ENCODE assay signal across 25 mouse cellular contexts in genomic region chr12:74452375-74453090, GRCm38 (mm10).
DNase-seq lines count a peak whose midpoint lies in the region; ATAC-seq and TF ChIP-seq lines count a peak whose summit lies in the region.
"Had no signal": no experiment of that assay in that cellular context is flagged by ENCODE, and none has a peak within 500 bp of the region (broad histone marks: within the 10 kb centered on the region; RNA-seq: fewer than 3 reads in every experiment).

No protein-coding gene starts in this region.

- TF ChIP-seq CTCF in CH12.LX (conservative IDR thresholded peaks at IDR 0.05 in 1 of 2, IDR thresholded peaks at IDR 0.05 in 1 of 2; ENCODE audit: low read depth in 2 of 2, low read length in 2 of 2): no peak
- no peak for TF ChIP-seq CTCF in brain, embryonic 14.5 days (IDR thresholded peaks at IDR 0.05; ENCODE audit: borderline replicate concordance, extremely low read depth, insufficient read depth, insufficient read length)

- in situ Hi-C loops in CH12.LX (cut with MboI; ENCODE audit: low pct_ligation_motif_present, low pct_unique_long_range_greater_than_20kb, low sequenced_read_pairs): no loop called here

- H3K4me1 ChIP-seq in forebrain, embryonic 13.5 days: peaks cover 20% of the 10 kb centered on the region
- H3K4me1 ChIP-seq in forebrain, embryonic 11.5 days (replicated peaks; ENCODE audit: control insufficient read depth, insufficient read depth, low read length): no peaks in the 10 kb centered on the region
- H3K4me1 ChIP-seq in CH12.LX (ENCODE audit: control insufficient read depth in 1 of 2, insufficient read depth in 2 of 2): no peaks in the 10 kb centered on the region
- H3K4me1 ChIP-seq in forebrain, embryonic 16.5 days (replicated peaks; ENCODE audit: control insufficient read depth, insufficient read depth, low read length): peaks cover 8% of the 10 kb centered on the region; the same call in 1 of the 2 replicates
- H3K4me1 ChIP-seq: hindbrain, embryonic 15.5 days; liver, embryonic 12.5 days had no signal

- H3K4me2 ChIP-seq in forebrain, embryonic 13.5 days: no peak overlapping the region
- no peak overlapping the region for H3K4me2 ChIP-seq in forebrain, embryonic 11.5 days (ENCODE audit: low read depth, low read length, severe bottlenecking)
- no peak overlapping the region for H3K4me2 ChIP-seq in CH12.LX (ENCODE audit: insufficient read depth, low read depth, poor library complexity, severe bottlenecking)
- H3K4me2 ChIP-seq in forebrain, embryonic 16.5 days (ENCODE audit: low read length): no peak overlapping the region
- H3K4me2 ChIP-seq: embryonic facial prominence, embryonic 15.5 days; hindbrain, embryonic 15.5 days; liver, embryonic 12.5 days; midbrain, embryonic 11.5 days; neural tube, embryonic 15.5 days had no signal

- TF ChIP-seq EP300 in CH12.LX (IDR thresholded peaks at IDR 0.05; ENCODE audit: low read length): no peak

- TF ChIP-seq RAD21 in CH12.LX (IDR thresholded peaks at IDR 0.05; ENCODE audit: low read depth, low read length): no peak

- dilution Hi-C loops in CH12.LX (cut with MboI; ENCODE audit: extremely low pct_ligation_motif_present, extremely low pct_unique_long_range_greater_than_20kb, low sequenced_read_pairs): no loop called here

- H3K9ac ChIP-seq in forebrain, embryonic 13.5 days: no peak overlapping the region
- H3K9ac ChIP-seq in forebrain, embryonic 11.5 days (ENCODE audit: low read length): no peak overlapping the region
- H3K9ac ChIP-seq in CH12.LX (ENCODE audit: insufficient read depth, low read depth): no peak overlapping the region
- H3K9ac ChIP-seq in forebrain, embryonic 16.5 days (replicated peaks; ENCODE audit: low read depth, low read length): no peak overlapping the region
- H3K9ac ChIP-seq: embryonic facial prominence, embryonic 15.5 days; hindbrain, embryonic 15.5 days; liver, embryonic 12.5 days; liver, postnatal 0 days; neural tube, embryonic 15.5 days had no signal

- peak; percentile 89 for ATAC-seq in forebrain, embryonic 13.5 days
- ATAC-seq in forebrain, embryonic 11.5 days (replicated peaks; ENCODE audit: low FRiP score): no peak
- ATAC-seq in forebrain, embryonic 16.5 days: peak; percentile 86
- ATAC-seq: inflammation-experienced regulatory T-cells, adult 6 months; liver, embryonic 12.5 days; liver, postnatal 0 days had no signal

- no peak overlapping the region for H3K27ac ChIP-seq in forebrain, embryonic 13.5 days
- H3K27ac ChIP-seq in forebrain, embryonic 11.5 days (ENCODE audit: low read depth, low read length): no peak overlapping the region
- H3K27ac ChIP-seq in CH12.LX (ENCODE audit: insufficient read depth, low read depth): no peak overlapping the region
- no peak overlapping the region for H3K27ac ChIP-seq in forebrain, embryonic 16.5 days (ENCODE audit: low read length)
- H3K27ac ChIP-seq: embryonic facial prominence, embryonic 15.5 days; hindbrain, embryonic 10.5 days; hindbrain, embryonic 15.5 days; liver, embryonic 12.5 days; neural tube, embryonic 15.5 days had no signal

- no peak overlapping the region for H3K4me3 ChIP-seq in forebrain, embryonic 13.5 days
- no peak overlapping the region for H3K4me3 ChIP-seq in forebrain, embryonic 11.5 days (ENCODE audit: low read depth, low read length)
- no peak overlapping the region for H3K4me3 ChIP-seq in CH12.LX (replicated peaks in 1 of 3; ENCODE audit: low read depth in 2 of 3, low read length in 2 of 3, poor library complexity in 1 of 3)
- no peak overlapping the region for H3K4me3 ChIP-seq in forebrain, embryonic 16.5 days (replicated peaks; ENCODE audit: low read length)
- H3K4me3 ChIP-seq: embryonic facial prominence, embryonic 15.5 days; hindbrain, embryonic 10.5 days; hindbrain, embryonic 15.5 days; liver, embryonic 12.5 days; neural tube, embryonic 15.5 days had no signal

- DNase-seq in forebrain, embryonic 11.5 days (ENCODE audit: low spot score): no peak
- peak; percentile 5 for DNase-seq in CH12.LX (ENCODE audit: extremely low read depth)
- DNase-seq in brain, embryonic 14.5 days (ENCODE audit: low read depth): peak; percentile 85
- no peak for DNase-seq in kidney, postnatal 25 days
- no peak for DNase-seq in heart, adult 11 months
- DNase-seq: adrenal gland, postnatal 25 days; cerebellum, adult 9-10 months; cerebellum, postnatal 36 days; heart, postnatal 14 days; kidney, adult 11 months; kidney, postnatal 14 days; left cerebral cortex, postnatal 4 days; liver, postnatal 0 days; lung, postnatal 36 days; right cerebral cortex, adult 18-20 months; spleen, adult 18-20 months had no signal

- TF ChIP-seq POLR2A in CH12.LX (IDR thresholded peaks at IDR 0.05; ENCODE audit: low read depth, low read length): no peak
- no peak for TF ChIP-seq POLR2A in brain, embryonic 14.5 days (IDR thresholded peaks at IDR 0.05; ENCODE audit: borderline replicate concordance, extremely low read depth, insufficient read depth, insufficient read length, poor library complexity, severe bottlenecking)

- WGBS in forebrain, embryonic 13.5 days: 63% methylated on average over 4 of the region's 4 CpGs
- WGBS in forebrain, embryonic 11.5 days: 77% methylated on average over 4 of the region's 4 CpGs
- WGBS in forebrain, embryonic 16.5 days: 40% methylated on average over 4 of the region's 4 CpGs

- H3K27me3 ChIP-seq in forebrain, embryonic 13.5 days: no peaks in the 10 kb centered on the region
- no peaks in the 10 kb centered on the region for H3K27me3 ChIP-seq in forebrain, embryonic 11.5 days (ENCODE audit: control insufficient read depth, insufficient read depth, low read length)
- no peaks in the 10 kb centered on the region for H3K27me3 ChIP-seq in CH12.LX (replicated peaks)
- no peaks in the 10 kb centered on the region for H3K27me3 ChIP-seq in forebrain, embryonic 16.5 days (replicated peaks; ENCODE audit: control insufficient read depth, insufficient read depth, low read length)
- H3K27me3 ChIP-seq: embryonic facial prominence, embryonic 15.5 days; hindbrain, embryonic 15.5 days; liver, embryonic 12.5 days; neural tube, embryonic 15.5 days had no signal

- H3K9me3 ChIP-seq in forebrain, embryonic 13.5 days (replicated peaks): no peaks in the 10 kb centered on the region
- no peaks in the 10 kb centered on the region for H3K9me3 ChIP-seq in forebrain, embryonic 11.5 days (ENCODE audit: control insufficient read depth, low read length)
- H3K9me3 ChIP-seq in CH12.LX (replicated peaks; ENCODE audit: low read length): no peaks in the 10 kb centered on the region
- H3K9me3 ChIP-seq in forebrain, embryonic 16.5 days (ENCODE audit: control insufficient read depth, low read length): no peaks in the 10 kb centered on the region
- H3K9me3 ChIP-seq: embryonic facial prominence, embryonic 15.5 days; hindbrain, embryonic 10.5 days; hindbrain, embryonic 15.5 days; liver, embryonic 12.5 days; neural tube, embryonic 15.5 days had no signal

- H3K79me2 ChIP-seq in CH12.LX (replicated peaks; ENCODE audit: control insufficient read depth, extremely low read depth, insufficient read depth, poor library complexity, severe bottlenecking): no peaks in the 10 kb centered on the region

- H3K36me3 ChIP-seq in forebrain, embryonic 13.5 days (ENCODE audit: poor library complexity, severe bottlenecking): no peaks in the 10 kb centered on the region
- no peaks in the 10 kb centered on the region for H3K36me3 ChIP-seq in forebrain, embryonic 11.5 days (ENCODE audit: control insufficient read depth, insufficient read depth, low read length)
- H3K36me3 ChIP-seq in CH12.LX (replicated peaks in 1 of 2; ENCODE audit: control insufficient read depth in 1 of 2, insufficient read depth in 1 of 2, low read length in 1 of 2): no peaks in the 10 kb centered on the region
- H3K36me3 ChIP-seq in forebrain, embryonic 16.5 days (ENCODE audit: control insufficient read depth, insufficient read depth): no peaks in the 10 kb centered on the region
- H3K36me3 ChIP-seq: embryonic facial prominence, embryonic 15.5 days; hindbrain, embryonic 10.5 days; hindbrain, embryonic 15.5 days; liver, embryonic 12.5 days; neural tube, embryonic 15.5 days had no signal

TF ChIP-seq in CH12.LX, 34 proteins besides CTCF, POLR2A, EP300 and RAD21:
- no peak for TF ChIP-seq ELF1 (IDR thresholded peaks at IDR 0.05; ENCODE audit: low read depth, low read length)
- TF ChIP-seq NELFE (IDR thresholded peaks at IDR 0.05; ENCODE audit: low read depth, low read length): no peak
- no peak for TF ChIP-seq JUND (conservative IDR thresholded peaks at IDR 0.05; ENCODE audit: low read depth, low read length)
- no peak for TF ChIP-seq POLR2AphosphoS2 (IDR thresholded peaks at IDR 0.05; ENCODE audit: low read depth, low read length)
- TF ChIP-seq KAT2A (IDR thresholded peaks at IDR 0.05; ENCODE audit: insufficient replicate concordance, low read length): no peak
- TF ChIP-seq MAFK (IDR thresholded peaks at IDR 0.05; ENCODE audit: insufficient replicate concordance, low read length): no peak
- TF ChIP-seq BHLHE40 (IDR thresholded peaks at IDR 0.05; ENCODE audit: low read depth, low read length): no peak
- TF ChIP-seq PAX5 (IDR thresholded peaks at IDR 0.05; ENCODE audit: low read length): no peak
- no peak for TF ChIP-seq IRF4 (IDR thresholded peaks at IDR 0.05; ENCODE audit: low read depth, low read length)
- no peak for TF ChIP-seq USF2 (conservative IDR thresholded peaks at IDR 0.05; ENCODE audit: low read depth, low read length)
- no peak for TF ChIP-seq MXI1 (IDR thresholded peaks at IDR 0.05; ENCODE audit: low read depth, low read length)

Comparison
In these comparisons a context has a peak if more than half of its experiments do, and no peak if none do; other contexts are left out.
1. DNase-seq: peak in CH12.LX (single experiment) and brain, embryonic 14.5 days (single experiment); none in forebrain, embryonic 11.5 days (single experiment), kidney, postnatal 25 days (0 of 2) and heart, adult 11 months (single experiment).